Mouse (Mus musculus): ENCODE measurements at regions not wholly inside any gene's neighbourhood (a gene's known extent, or its start where the extent isn't known, plus 50 kb on each side); places are given as distances from the start of the nearest gene placed in this dataset.

GRCm38 (mm10) chr4:64098247-64098646 lies 51.4 kb upstream of the Tnc start:
- Histone ChIP-seq H3K9ac (ENCODE audit: low read depth, low read length) (no peak overlapping the region), H3K9me3 (ENCODE audit: control insufficient read depth, low read length) (no peaks in the 10 kb centered on the region), H3K36me3 (ENCODE audit: control insufficient read depth, insufficient read depth, low read length) (no peaks in the 10 kb centered on the region), H3K27me3 (replicated peaks; ENCODE audit: control insufficient read depth, insufficient read depth, low read length) (no peaks in the 10 kb centered on the region), H3K27ac (ENCODE audit: low read depth, low read length) (no peak overlapping the region), H3K4me3 (ENCODE audit: low read length) (no peak overlapping the region), H3K4me1 (ENCODE audit: control insufficient read depth, insufficient read depth, low read depth, low read length) (no peaks in the 10 kb centered on the region), H3K4me2 (ENCODE audit: low read length) (no peak overlapping the region)
- ATAC-seq, result no peak
- 85% methylated on average over 4 of the region's 4 CpGs for WGBS

All from hindbrain, embryonic 16.5 days (tissue).